Mouse (Mus musculus): ENCODE measurements around the gene Foxd2.

Foxd2 gene

GRCm38 (mm10) chr4:114858426-114858825, 50.2 kb downstream of the Foxd2 start:
- DNase-seq (ENCODE audit: extremely low read depth, low read depth, low spot score) = no peak

Measured in fat pad, adult 2 months (tissue).